Mouse (Mus musculus) heart, embryonic 13.5 days (tissue): ENCODE results near the gene Ado. TPM values are rescaled to one million over a fixed set of nuclear protein-coding genes. Genes with fewer than 3 reads are reported as not detected.
A peak's percentile ranks its signal among the peaks of the same experiment; 100 is the strongest.

ENCODE experiments used
- ATAC-seq: fragments of 200-750 bp; cut with Nextera tagmentation; 2 replicates; pipeline ENCODE4 v1.8.0; 2017; ENCODE audit warnings: moderate TSS enrichment; ENCODE audit not compliant: insufficient number of reproducible peaks, low FRiP score, low TSS enrichment; ENCODE audit errors: extremely low read depth
- H3K27ac ChIP-seq: fragments of 300-500 bp; sonication (generic); replicated peaks from 2 replicates; pipeline ENCODE4 v1.5.1; 2015; ENCODE audit warnings: moderate library complexity, mild to moderate bottlenecking, inconsistent platforms
- H3K27me3 ChIP-seq: fragments of 300-500 bp; sonication (generic); replicated peaks from 2 replicates; pipeline ENCODE4 v1.6.1; 2015; ENCODE audit warnings: mild to moderate bottlenecking, inconsistent platforms
- H3K36me3 ChIP-seq: fragments of 300-500 bp; sonication (generic); 2 replicates; pipeline ENCODE4 v1.6.1; 2015; ENCODE audit warnings: mild to moderate bottlenecking, inconsistent platforms
- H3K4me1 ChIP-seq: fragments of 300-500 bp; sonication (generic); 2 replicates; pipeline ENCODE4 v1.6.1; 2015; ENCODE audit warnings: inconsistent platforms
- H3K4me2 ChIP-seq: fragments of 300-500 bp; sonication (generic); 2 replicates; pipeline ENCODE4 v1.6.1; 2015; ENCODE audit warnings: inconsistent platforms, mild to moderate bottlenecking, moderate library complexity
- H3K4me3 ChIP-seq: fragments of 300-500 bp; sonication (generic); 2 replicates; pipeline ENCODE4 v1.5.1; 2015; ENCODE audit warnings: moderate library complexity, mild to moderate bottlenecking, inconsistent platforms
- H3K9ac ChIP-seq: fragments of 300-500 bp; sonication (generic); 2 replicates; pipeline ENCODE4 v1.6.1; 2015; ENCODE audit warnings: inconsistent platforms, mild to moderate bottlenecking, moderate library complexity
- H3K9me3 ChIP-seq: fragments of 300-500 bp; sonication (generic); 2 replicates; pipeline ENCODE4 v1.6.1; 2016; ENCODE audit warnings: inconsistent platforms
- WGBS: fragments of 180-500 bp; shearing (Covaris S2); methylation state at CpG from one replicate; pipeline ENCODE4 v1.1.7; 2015; ENCODE audit warnings: mixed read lengths; 5-methylcytosine and 5-hydroxymethylcytosine counted together
- polyA plus RNA-seq: library from polyadenylated mRNA; unstranded; fragments of >200 nt; fragmentation: Nextera tagmentation; extraction: Ambion mirVana; gene quantifications from 2 replicates; pipeline ENCODE4 v1.2.1, GENCODE M21; 2015

The Ado gene
- polyA plus RNA-seq, 1 experiment from 2014 or later, result 42.8 TPM

GRCm38 (mm10) chr10:67535972-67536371, 12.8 kb downstream of the Ado start:
- Histone ChIP-seq H3K27me3 (peaks cover 88% of the 10 kb centered on the region), H3K4me2 (peak overlapping the region; percentile 98), H3K4me1 (peaks cover 44% of the 10 kb centered on the region), H3K9me3 (no peaks in the 10 kb centered on the region), H3K9ac (peak overlapping the region; percentile 81), H3K36me3 (no peaks in the 10 kb centered on the region), H3K27ac (no peak overlapping the region), H3K4me3 (peak overlapping the region; percentile 68)
- no peak for ATAC-seq
- WGBS, result under 1% methylated on average over 34 of the region's 35 CpGs

GRCm38 (mm10) chr10:67535256-67535655, 13.5 kb downstream of the Ado start, which contains the start of gene Egr2:
TSS of gene Egr2 (plus strand) at chr10:67535475.
- under 1% methylated on average over 34 of the region's 37 CpGs for WGBS
- H3K9me3 ChIP-seq, result no peaks in the 10 kb centered on the region
- H3K4me1 ChIP-seq, result peaks cover 37% of the 10 kb centered on the region
- H3K27ac ChIP-seq, result no peak within 1 kb of the TSS
- peaks cover 88% of the 10 kb centered on the region for H3K27me3 ChIP-seq
- no peaks in the 10 kb centered on the region for H3K36me3 ChIP-seq
- peak within 1 kb of the TSS; percentile 81 for H3K9ac ChIP-seq
- H3K4me3 ChIP-seq, result peak within 1 kb of the TSS; percentile 68
- no peak for ATAC-seq
- H3K4me2 ChIP-seq, result peak within 1 kb of the TSS; percentile 98

DNA sequence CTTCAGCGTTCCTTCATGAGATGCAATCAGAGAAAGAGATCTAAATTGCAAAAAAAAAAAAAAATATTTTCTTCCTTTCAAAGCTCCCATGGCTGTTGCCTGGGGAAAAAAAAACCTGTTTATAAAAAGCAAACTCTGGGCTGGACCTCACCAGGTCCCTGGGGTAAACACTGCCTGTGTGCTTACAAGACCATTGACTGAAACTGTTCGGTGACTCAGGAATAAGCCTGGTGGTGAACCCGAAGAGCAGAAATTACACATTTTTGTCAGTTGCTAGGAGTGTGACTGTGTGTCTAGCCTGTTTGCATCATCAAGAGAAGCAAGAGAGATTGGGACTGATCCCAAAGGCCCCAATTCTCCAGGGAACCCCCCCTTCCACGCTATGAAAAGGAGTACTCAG, 19.0 kb downstream of the Ado start:
- Histone ChIP-seq H3K4me1 (peaks cover under 1% of the 10 kb centered on the region; the same call in 1 of the 2 replicates), H3K9me3 (no peaks in the 10 kb centered on the region), H3K36me3 (no peaks in the 10 kb centered on the region), H3K27me3 (peaks cover 52% of the 10 kb centered on the region), H3K9ac (no peak overlapping the region), H3K27ac (no peak overlapping the region), H3K4me2 (no peak overlapping the region), H3K4me3 (no peak overlapping the region)
- WGBS, result 73% methylated on average over 4 of the region's 4 CpGs
- no peak for ATAC-seq

DNA sequence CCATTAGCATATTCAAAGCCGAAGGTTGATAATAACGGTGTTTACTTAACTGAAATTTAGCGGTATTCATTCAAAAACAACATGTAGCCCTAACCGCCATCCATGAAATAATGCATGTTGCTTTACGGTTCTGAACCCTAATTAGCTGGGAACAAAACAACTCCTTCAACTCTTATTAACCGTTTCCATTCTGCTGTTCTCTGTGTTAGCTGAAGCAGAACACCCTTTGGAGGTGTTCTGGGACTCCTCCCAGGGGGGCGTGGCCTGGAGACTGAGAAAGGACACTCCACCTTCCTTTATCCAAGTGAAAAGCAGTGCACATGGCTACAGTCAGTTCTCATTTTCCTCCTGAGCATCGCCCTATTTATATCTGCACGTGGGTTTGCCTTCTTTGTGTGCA, 22.3 kb downstream of the Ado start:
- H3K4me1 ChIP-seq, result no peaks in the 10 kb centered on the region
- H3K27me3 ChIP-seq, result peaks cover 19% of the 10 kb centered on the region
- WGBS, result 76% methylated on average over 9 of the region's 9 CpGs
- no peak overlapping the region for H3K4me3 ChIP-seq
- ATAC-seq, result no peak
- no peak overlapping the region for H3K9ac ChIP-seq
- H3K27ac ChIP-seq, result no peak overlapping the region
- H3K9me3 ChIP-seq, result no peaks in the 10 kb centered on the region
- no peaks in the 10 kb centered on the region for H3K36me3 ChIP-seq
- no peak overlapping the region for H3K4me2 ChIP-seq

DNA sequence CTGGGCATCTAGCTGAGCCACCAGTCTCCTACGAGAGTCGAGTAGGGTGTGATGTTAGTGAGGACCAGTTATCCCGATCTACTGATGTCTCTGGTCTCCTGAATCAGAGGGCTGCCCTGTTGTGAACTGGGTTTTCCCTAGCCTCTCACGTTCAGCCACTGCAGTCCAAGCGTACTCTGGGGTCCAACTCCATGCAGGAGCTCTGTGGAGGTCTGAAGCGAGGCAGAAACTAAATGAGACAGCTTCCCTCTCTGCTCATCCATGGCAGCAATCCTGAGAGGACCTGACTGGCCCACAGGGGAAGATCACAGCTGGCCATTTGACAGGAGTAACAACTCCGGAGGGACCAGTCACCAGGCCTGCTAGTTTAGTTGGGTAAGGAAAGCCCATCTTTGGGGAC, 24.1 kb downstream of the Ado start:
- Histone ChIP-seq H3K9me3 (no peaks in the 10 kb centered on the region), H3K9ac (no peak overlapping the region), H3K4me2 (no peak overlapping the region), H3K4me1 (no peaks in the 10 kb centered on the region), H3K4me3 (no peak overlapping the region), H3K27ac (no peak overlapping the region), H3K27me3 (0 out of 2 replicates have a peak, but pooled peaks cover 2% of the 10 kb centered on the region), H3K36me3 (no peaks in the 10 kb centered on the region)
- no peak for ATAC-seq
- WGBS, result 71% methylated on average over 7 of the region's 7 CpGs

DNA sequence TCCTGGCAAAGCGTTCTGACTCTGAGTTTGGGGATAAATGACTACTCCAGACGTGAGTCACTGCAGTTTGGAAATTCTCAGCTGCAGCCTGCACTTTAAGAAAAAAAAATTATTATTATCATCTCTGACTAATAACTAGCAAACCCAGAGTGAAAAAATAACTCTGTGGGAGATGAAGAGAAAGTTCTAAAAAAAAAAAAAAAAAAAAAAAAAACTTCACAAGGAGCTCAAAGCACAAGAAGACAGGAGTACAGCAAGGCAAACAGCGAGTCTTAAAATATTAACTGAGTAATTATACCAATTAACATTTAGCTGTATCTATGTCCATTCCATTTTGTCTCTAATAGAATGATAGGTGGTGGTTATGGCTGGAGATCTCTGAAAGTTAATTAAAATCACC, 24.6 kb downstream of the Ado start:
- Histone ChIP-seq H3K9ac (no peak overlapping the region), H3K4me2 (no peak overlapping the region), H3K36me3 (no peaks in the 10 kb centered on the region), H3K27me3 (0 out of 2 replicates have a peak, but pooled peaks cover 2% of the 10 kb centered on the region), H3K27ac (no peak overlapping the region), H3K4me3 (no peak overlapping the region), H3K9me3 (no peaks in the 10 kb centered on the region), H3K4me1 (no peaks in the 10 kb centered on the region)
- WGBS, result 78% methylated on average over 3 of the region's 3 CpGs
- ATAC-seq, result no peak

GRCm38 (mm10) chr10:67518733-67519132, 30.0 kb downstream of the Ado start:
- H3K27me3 ChIP-seq, result no peaks in the 10 kb centered on the region
- no peak overlapping the region for H3K27ac ChIP-seq
- no peak for ATAC-seq
- no peaks in the 10 kb centered on the region for H3K36me3 ChIP-seq
- H3K9me3 ChIP-seq, result 0 out of 2 replicates have a peak, but pooled peaks cover 3% of the 10 kb centered on the region
- no peak overlapping the region for H3K9ac ChIP-seq
- 82% methylated on average over 3 of the region's 3 CpGs for WGBS
- H3K4me1 ChIP-seq, result no peaks in the 10 kb centered on the region
- H3K4me2 ChIP-seq, result no peak overlapping the region
- no peak overlapping the region for H3K4me3 ChIP-seq

- no peaks in the 10 kb centered on the region for H3K36me3 ChIP-seq
- WGBS, result 48% methylated on average over 7 of the region's 7 CpGs
- H3K4me1 ChIP-seq, result no peaks in the 10 kb centered on the region
- no peak overlapping the region for H3K9ac ChIP-seq
- H3K27me3 ChIP-seq, result no peaks in the 10 kb centered on the region
- no peak for ATAC-seq
- H3K4me3 ChIP-seq, result no peak overlapping the region
- no peak overlapping the region for H3K27ac ChIP-seq
- H3K4me2 ChIP-seq, result no peak overlapping the region
- no peaks in the 10 kb centered on the region for H3K9me3 ChIP-seq
These were observed 35.9 kb downstream of the Ado start for GRCm38 (mm10) chr10:67512871-67513270.

DNA sequence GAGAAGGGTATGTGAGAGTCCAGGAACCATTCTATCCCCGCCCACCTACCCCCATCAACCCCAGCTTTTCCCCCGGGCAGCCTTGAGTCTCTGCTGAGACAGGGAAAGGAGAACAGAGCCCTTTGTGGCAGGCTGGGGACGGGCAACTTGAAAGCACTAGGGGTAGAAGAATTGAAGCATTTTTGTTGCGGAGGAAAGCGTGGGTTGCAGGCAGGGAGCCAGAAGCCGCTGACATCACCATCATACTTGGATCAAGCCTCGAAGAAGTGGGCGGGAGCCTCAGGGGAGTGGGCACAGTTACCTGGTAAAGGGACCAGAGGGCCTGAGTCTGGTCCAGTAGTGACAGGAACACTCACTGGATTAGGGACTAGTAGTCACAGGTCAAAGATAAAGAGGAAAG, 36.5 kb downstream of the Ado start:
- H3K4me1 ChIP-seq, result no peaks in the 10 kb centered on the region
- H3K4me3 ChIP-seq, result no peak overlapping the region
- no peak for ATAC-seq

GRCm38 (mm10) chr10:67505248-67505647, 43.5 kb downstream of the Ado start:
- Histone ChIP-seq H3K4me3 (no peak overlapping the region), H3K4me2 (no peak overlapping the region), H3K9ac (no peak overlapping the region), H3K36me3 (no peaks in the 10 kb centered on the region), H3K4me1 (0 out of 2 replicates have a peak, but pooled peaks cover 6% of the 10 kb centered on the region), H3K9me3 (no peaks in the 10 kb centered on the region), H3K27ac (no peak overlapping the region), H3K27me3 (no peaks in the 10 kb centered on the region)
- no peak for ATAC-seq
- 61% methylated on average over 3 of the region's 3 CpGs for WGBS

More for the DNA sequence above, 36.5 kb downstream of the Ado start:
- no peaks in the 10 kb centered on the region for H3K9me3 ChIP-seq
- H3K27me3 ChIP-seq, result no peaks in the 10 kb centered on the region
- 65% methylated on average over 8 of the region's 8 CpGs for WGBS
- no peaks in the 10 kb centered on the region for H3K36me3 ChIP-seq
- no peak overlapping the region for H3K4me2 ChIP-seq
- H3K27ac ChIP-seq, result no peak overlapping the region
- no peak overlapping the region for H3K9ac ChIP-seq

GRCm38 (mm10) chr10:67504046-67504445, 44.7 kb downstream of the Ado start:
- no peaks in the 10 kb centered on the region for H3K36me3 ChIP-seq
- H3K4me1 ChIP-seq, result 0 out of 2 replicates have a peak, but pooled peaks cover 6% of the 10 kb centered on the region
- no peak for ATAC-seq
- H3K4me3 ChIP-seq, result no peak overlapping the region
- H3K27ac ChIP-seq, result no peak overlapping the region
- H3K27me3 ChIP-seq, result no peaks in the 10 kb centered on the region
- 45% methylated on average over 5 of the region's 5 CpGs for WGBS
- no peak overlapping the region for H3K4me2 ChIP-seq
- H3K9ac ChIP-seq, result no peak overlapping the region
- no peaks in the 10 kb centered on the region for H3K9me3 ChIP-seq

- ATAC-seq, result no peak
- Histone ChIP-seq H3K4me2 (no peak overlapping the region), H3K4me1 (0 out of 2 replicates have a peak, but pooled peaks cover 6% of the 10 kb centered on the region), H3K36me3 (no peaks in the 10 kb centered on the region), H3K4me3 (no peak overlapping the region), H3K9ac (no peak overlapping the region), H3K9me3 (no peaks in the 10 kb centered on the region), H3K27me3 (no peaks in the 10 kb centered on the region), H3K27ac (no peak overlapping the region)
- 50% methylated on average over 15 of the region's 15 CpGs for WGBS
These were observed 45.3 kb downstream of the Ado start for GRCm38 (mm10) chr10:67503320-67503995.
